Mouse (Mus musculus) stomach, postnatal 0 days (tissue): Measurements from ENCODE around the gene Prr11. TPM values are rescaled to one million over a fixed set of nuclear protein-coding genes. Genes with fewer than 3 reads are reported as not detected.

Source experiments
- ATAC-seq: fragments of 200-750 bp; cut with Nextera tagmentation; 2 replicates; pipeline ENCODE4 v1.8.0; 2017; ENCODE audit not compliant: low FRiP score, low TSS enrichment
- DNase-seq: peaks from one replicate; pipeline ENCODE4 v3.0.0-alpha.2; 2016; ENCODE audit warnings: low spot score
- H3K27ac ChIP-seq: fragments of 300-500 bp; sonication (generic); replicated peaks from 2 replicates; pipeline ENCODE4 v1.5.1; 2014; ENCODE audit warnings: mild to moderate bottlenecking, control low read depth
- H3K27me3 ChIP-seq: fragments of 300-500 bp; sonication (generic); 2 replicates; pipeline ENCODE4 v1.6.1; 2014; ENCODE audit warnings: low read length; ENCODE audit not compliant: control insufficient read depth, insufficient read depth
- H3K36me3 ChIP-seq: fragments of 300-500 bp; sonication (generic); 2 replicates; pipeline ENCODE4 v1.6.1; 2014; ENCODE audit warnings: low read length, mixed read lengths; ENCODE audit not compliant: control insufficient read depth, insufficient read depth
- H3K4me1 ChIP-seq: fragments of 300-500 bp; sonication (generic); replicated peaks from 2 replicates; pipeline ENCODE4 v1.6.1; 2014; ENCODE audit warnings: antibody characterized with exemption; ENCODE audit not compliant: control insufficient read depth, insufficient read depth
- H3K4me2 ChIP-seq: fragments of 300-500 bp; sonication (generic); replicated peaks from 2 replicates; pipeline ENCODE4 v1.6.1; 2014; ENCODE audit warnings: low read depth, mild to moderate bottlenecking, control low read depth, moderate library complexity
- H3K4me3 ChIP-seq: fragments of 300-500 bp; sonication (generic); 2 replicates; pipeline ENCODE4 v1.5.1; 2014; ENCODE audit warnings: low read depth, low read length, control low read depth
- H3K9ac ChIP-seq: fragments of 300-500 bp; sonication (generic); 2 replicates; pipeline ENCODE4 v1.6.1; 2014; ENCODE audit warnings: mild to moderate bottlenecking, low read length, control low read depth, mixed read lengths
- H3K9me3 ChIP-seq: fragments of 300-500 bp; sonication (generic); 2 replicates; pipeline ENCODE4 v1.6.1; 2016; ENCODE audit warnings: low read length; ENCODE audit not compliant: control insufficient read depth
- CTCF ChIP-seq: IDR thresholded peaks from 2 replicates; pipeline ENCODE4 v1.5.1; 2016; ENCODE audit warnings: antibody characterized with exemption, low read depth, mild to moderate bottlenecking, moderate library complexity
- EP300 ChIP-seq: optimal IDR thresholded peaks from 2 replicates; pipeline ENCODE3; 2016; ENCODE audit warnings: antibody characterized with exemption
- WGBS: fragments of 180-500 bp; shearing (Covaris S2); extraction: QIAGEN DNeasy Blood & Tissue Kit; methylation state at CpG from one replicate; pipeline ENCODE4 v1.1.7; 2014; 5-methylcytosine and 5-hydroxymethylcytosine counted together
- polyA plus RNA-seq: library from polyadenylated mRNA; unstranded; fragments of >200 nt; fragmentation: Nextera tagmentation; extraction: Ambion mirVana; gene quantifications from 2 replicates; pipeline ENCODE4 v1.2.1, GENCODE M21; 2015

Gene Prr11
- polyA plus RNA-seq, 1 experiment from 2014 or later = 1.2 TPM

DNA sequence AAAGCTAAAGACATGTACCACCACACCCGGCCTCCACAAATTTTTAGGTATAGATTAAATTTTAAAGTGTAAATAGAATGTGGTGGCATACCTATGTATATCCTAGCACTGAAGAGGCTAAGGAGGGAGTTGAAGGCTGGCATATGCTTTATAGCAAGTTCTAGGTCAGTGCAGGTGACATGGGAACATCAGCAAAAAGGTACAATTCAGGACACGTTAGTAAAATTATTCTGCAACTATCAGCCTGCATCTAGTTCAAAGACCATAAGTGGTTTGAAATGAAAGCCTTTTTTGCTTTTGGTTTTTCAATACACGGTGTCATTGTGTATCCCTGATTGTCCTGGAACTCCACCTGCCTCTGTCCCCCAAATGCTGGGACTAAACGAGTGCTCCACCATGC is 17.1 kb upstream of the Prr11 start:
- H3K9me3 ChIP-seq = no peaks in the 10 kb centered on the region
- TF ChIP-seq EP300 = no peak
- no peak for TF ChIP-seq CTCF
- WGBS = 43% methylated on average over 4 of the region's 4 CpGs
- ATAC-seq (no peak), DNase-seq (no peak)
- H3K4me3 ChIP-seq = no peak overlapping the region
- no peak overlapping the region for H3K27ac ChIP-seq
- no peaks in the 10 kb centered on the region for H3K27me3 ChIP-seq
- peaks cover 4% of the 10 kb centered on the region for H3K36me3 ChIP-seq
- no peak overlapping the region for H3K9ac ChIP-seq
- no peaks in the 10 kb centered on the region for H3K4me1 ChIP-seq
- no peak overlapping the region for H3K4me2 ChIP-seq

DNA sequence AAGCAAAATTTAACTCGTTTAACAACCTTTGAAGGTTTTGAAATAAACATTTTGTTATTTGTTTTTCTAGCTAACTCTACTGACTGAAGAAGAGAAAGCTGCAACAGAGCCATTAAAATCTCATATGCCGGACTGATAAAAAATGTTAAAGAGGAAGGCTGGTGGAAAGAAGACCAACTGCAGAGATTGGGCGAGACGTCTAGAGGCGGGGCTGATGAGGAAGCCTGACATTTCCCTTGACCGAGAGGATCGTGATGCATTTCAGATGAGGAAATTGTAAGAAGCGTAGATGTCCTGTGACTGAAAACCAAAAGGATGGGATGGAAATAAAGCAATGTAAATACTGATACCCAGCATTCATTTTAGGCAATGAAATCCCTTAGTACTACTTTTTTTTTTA is 13.4 kb upstream of the Prr11 start:
- Histone ChIP-seq H3K27me3 (no peaks in the 10 kb centered on the region), H3K27ac (no peak overlapping the region), H3K4me1 (no peaks in the 10 kb centered on the region), H3K4me2 (no peak overlapping the region), H3K9me3 (no peaks in the 10 kb centered on the region), H3K9ac (no peak overlapping the region), H3K4me3 (no peak overlapping the region), H3K36me3 (peaks cover 5% of the 10 kb centered on the region)
- 69% methylated on average over 8 of the region's 8 CpGs for WGBS
- no peak for DNase-seq
- no peak for ATAC-seq
- TF ChIP-seq CTCF (no peak), EP300 (no peak)

DNA sequence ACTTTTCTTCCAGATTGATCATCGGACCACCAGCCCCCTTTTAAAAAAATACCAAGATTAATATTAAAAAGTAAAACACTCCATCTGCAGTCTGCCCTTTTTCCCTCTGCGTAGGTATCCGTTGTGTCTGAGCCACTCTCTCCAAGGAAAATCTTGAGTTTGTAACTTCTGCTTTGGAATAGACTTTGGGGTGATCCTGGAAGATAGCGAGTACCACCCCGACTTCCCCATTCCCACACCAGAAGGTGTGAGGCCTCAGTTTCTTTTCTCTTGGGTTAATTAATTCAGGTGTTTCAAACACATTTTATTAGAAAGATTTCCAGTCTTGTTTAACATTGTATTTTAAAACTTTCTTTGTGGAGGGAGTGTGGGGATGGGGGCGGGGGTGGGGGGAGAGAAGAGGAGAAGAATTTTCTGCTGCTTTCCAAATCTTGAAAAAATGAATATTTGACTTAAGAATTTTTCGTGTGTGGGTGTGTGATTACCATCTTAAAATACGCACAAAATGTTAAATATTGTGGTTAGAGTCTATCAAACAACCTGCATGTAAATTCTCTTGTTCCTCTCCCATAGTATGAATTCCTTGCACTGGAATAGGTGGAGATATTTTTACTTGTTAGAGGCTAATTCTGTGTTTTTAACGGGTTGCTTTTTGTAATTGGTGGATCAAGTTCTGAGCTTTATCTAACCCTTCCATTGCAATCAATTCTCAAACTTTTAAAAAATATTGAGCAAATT is 1.8 kb upstream of the Prr11 start:
- no peaks in the 10 kb centered on the region for H3K27me3 ChIP-seq
- H3K9me3 ChIP-seq = no peaks in the 10 kb centered on the region
- peak overlapping the region; percentile 78 for H3K9ac ChIP-seq
- 3% methylated on average over 9 of the region's 9 CpGs for WGBS
- ATAC-seq (no peak), DNase-seq (no peak)
- TF ChIP-seq CTCF (no peak), EP300 (no peak)
- H3K4me2 ChIP-seq = peak overlapping the region; percentile 86
- no peak overlapping the region; the same call in 1 of the 2 replicates for H3K27ac ChIP-seq
- H3K4me1 ChIP-seq = no peaks in the 10 kb centered on the region
- no peaks in the 10 kb centered on the region; the same call in 1 of the 2 replicates for H3K36me3 ChIP-seq
- H3K4me3 ChIP-seq = peak overlapping the region; percentile 74

DNA sequence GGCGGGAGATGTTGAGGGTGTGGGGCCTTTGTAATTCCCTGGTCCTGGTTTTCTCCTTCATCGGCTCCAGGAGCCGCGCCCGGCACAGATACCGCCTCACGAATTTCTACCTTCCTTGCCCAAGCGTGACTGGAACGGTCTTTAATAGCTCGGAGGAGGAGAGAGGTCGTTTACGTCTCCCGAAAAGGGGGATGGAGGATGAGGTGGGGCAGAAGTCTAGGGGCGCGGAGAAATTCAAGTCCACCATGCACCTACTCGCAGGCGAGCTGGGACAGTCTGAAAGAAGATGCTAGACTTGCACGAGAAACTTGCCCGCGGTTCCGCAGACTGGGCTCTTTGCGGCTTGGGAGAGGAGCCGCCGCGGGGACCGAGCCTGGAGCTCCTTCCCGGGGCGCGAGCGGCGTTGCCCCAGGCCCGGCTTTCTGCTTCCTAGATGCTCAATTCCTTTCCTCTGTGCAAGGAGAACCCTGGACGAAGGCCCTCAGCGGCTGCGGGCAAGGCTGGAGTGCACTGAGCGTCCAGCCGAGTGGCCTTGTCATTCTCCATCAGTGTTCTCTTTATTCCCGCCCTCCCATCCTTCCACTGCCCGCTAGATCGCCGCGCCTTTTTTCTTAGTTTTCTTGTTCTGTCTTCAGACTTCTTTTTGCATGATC is 1.1 kb upstream of the Prr11 start:
- H3K36me3 ChIP-seq = no peaks in the 10 kb centered on the region
- peak overlapping the region; percentile 78 for H3K9ac ChIP-seq
- no peak for TF ChIP-seq CTCF
- no peak for TF ChIP-seq EP300
- no peaks in the 10 kb centered on the region for H3K9me3 ChIP-seq
- 0% methylated on average over 42 of the region's 42 CpGs for WGBS
- peak overlapping the region; percentile 86 for H3K4me2 ChIP-seq
- peak overlapping the region; percentile 74 for H3K4me3 ChIP-seq
- ATAC-seq (no peak), DNase-seq (peak; percentile 44)
- no peaks in the 10 kb centered on the region for H3K27me3 ChIP-seq
- no peaks in the 10 kb centered on the region for H3K4me1 ChIP-seq
- H3K27ac ChIP-seq = peak overlapping the region; percentile 88

DNA sequence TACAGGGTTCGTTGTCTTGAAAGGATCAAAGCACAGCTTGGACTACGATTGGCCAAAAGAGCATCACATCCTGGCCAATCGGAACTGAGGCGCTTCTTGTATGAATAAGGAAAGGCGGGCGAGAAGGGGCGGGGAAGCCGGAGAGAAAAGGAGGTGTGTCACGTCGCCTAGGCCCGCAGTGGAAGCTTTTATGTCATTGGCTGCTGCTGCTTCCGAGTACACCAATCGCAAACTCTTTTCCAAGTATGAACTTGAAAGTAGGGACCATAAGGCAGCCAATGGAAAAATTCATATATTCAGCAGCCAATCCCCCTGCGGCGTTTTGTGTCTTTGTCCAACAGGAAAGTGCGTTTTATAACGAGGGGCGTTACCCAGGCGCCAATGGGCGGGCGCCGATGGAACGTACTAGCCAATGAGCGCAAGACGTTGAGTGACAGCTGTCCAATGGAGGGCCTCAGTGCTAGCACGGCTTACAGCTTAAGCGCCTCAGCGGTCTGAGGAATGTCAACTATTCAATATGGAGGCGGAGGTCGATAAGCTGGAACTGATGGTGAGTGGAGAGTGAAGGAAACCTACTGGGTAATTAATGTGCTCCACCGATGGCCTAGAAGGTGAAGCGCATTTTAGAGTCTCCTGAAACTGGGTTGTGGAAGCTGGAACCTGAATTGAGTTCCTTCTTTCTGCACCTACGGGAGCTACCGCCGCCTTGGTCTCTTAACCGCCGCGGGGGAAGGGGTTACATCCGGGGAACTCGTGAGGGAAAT is 429 bp upstream of the Prr11 start, which contains the start of gene Ska2:
TSS of gene Ska2 (plus strand) at position 480 of the 764 bp plus-strand sequence.
- peak within 1 kb of the TSS; percentile 78 for H3K9ac ChIP-seq
- TF ChIP-seq EP300 = peak; percentile 99
- TF ChIP-seq CTCF = no peak
- no peaks in the 10 kb centered on the region for H3K4me1 ChIP-seq
- peak within 1 kb of the TSS; percentile 86 for H3K4me2 ChIP-seq
- H3K27me3 ChIP-seq = no peaks in the 10 kb centered on the region
- peak within 1 kb of the TSS; percentile 88 for H3K27ac ChIP-seq
- under 1% methylated on average over 40 of the region's 40 CpGs for WGBS
- H3K9me3 ChIP-seq = no peaks in the 10 kb centered on the region
- ATAC-seq (peak; percentile 99), DNase-seq (peak; percentile 98)
- no peaks in the 10 kb centered on the region for H3K36me3 ChIP-seq
- H3K4me3 ChIP-seq = peak within 1 kb of the TSS; percentile 74
